Mouse (Mus musculus) testis, adult 2 months (tissue): ENCODE results near the gene Mfsd4a. TPM values are rescaled to one million over a fixed set of nuclear protein-coding genes. Genes with fewer than 3 reads are reported as not detected.

ENCODE experiments used
- H3K27ac ChIP-seq: fragments of 200-500 bp; 2 replicates; pipeline ENCODE4 v1.5.1; 2012; ENCODE audit warnings: low read depth, low read length; ENCODE audit not compliant: control insufficient read depth, insufficient read depth
- H3K27me3 ChIP-seq: fragments of 200-500 bp; 2 replicates; pipeline ENCODE4 v1.6.1; 2012; ENCODE audit warnings: mild to moderate bottlenecking, low read length, moderate library complexity; ENCODE audit not compliant: control insufficient read depth, insufficient read depth
- H3K36me3 ChIP-seq: fragments of 200-500 bp; 2 replicates; pipeline ENCODE4 v1.6.1; 2012; ENCODE audit warnings: mild to moderate bottlenecking, low read length; ENCODE audit not compliant: control insufficient read depth, insufficient read depth
- H3K4me1 ChIP-seq: fragments of 200-500 bp; 2 replicates; pipeline ENCODE4 v1.6.1; 2012; ENCODE audit warnings: low read length; ENCODE audit not compliant: control insufficient read depth, insufficient read depth
- H3K4me3 ChIP-seq: fragments of 200-500 bp; 2 replicates; pipeline ENCODE4 v1.5.1; 2012; ENCODE audit warnings: low read depth, mild to moderate bottlenecking, low read length, moderate library complexity, mixed read lengths; ENCODE audit not compliant: control insufficient read depth
- CTCF ChIP-seq: fragments of 200-500 bp; IDR thresholded peaks from 2 replicates; pipeline ENCODE4 v1.5.1; 2012; ENCODE audit warnings: low read depth, mild to moderate bottlenecking, inconsistent platforms, low read length, moderate library complexity; ENCODE audit not compliant: control insufficient read depth, insufficient read depth, insufficient replicate concordance
- POLR2A ChIP-seq: fragments of 200-500 bp; IDR thresholded peaks from 2 replicates; pipeline ENCODE4 v1.6.1; 2012; ENCODE audit warnings: low read depth, mild to moderate bottlenecking, inconsistent platforms, low read length, moderate library complexity; ENCODE audit not compliant: control insufficient read depth
- polyA plus RNA-seq: library from polyadenylated mRNA; depleted of rRNA; stranded (reverse); fragments of >200 nt; gene quantifications from 2 replicates; pipeline ENCODE4 v1.2.3, GENCODE M21; 2012

Mfsd4a gene
- polyA plus RNA-seq, 1 experiment = 0.31 TPM

- no peaks in the 10 kb centered on the region for H3K27me3 ChIP-seq
- no peaks in the 10 kb centered on the region; the same call in 1 of the 2 replicates for H3K4me1 ChIP-seq
- TF ChIP-seq CTCF = no peak
- no peak for TF ChIP-seq POLR2A
Observed at GRCm38 (mm10) chr1:132054387-132054786, 13.5 kb downstream of the Mfsd4a start.

GRCm38 (mm10) chr1:132051746-132052145, 16.1 kb downstream of the Mfsd4a start:
- no peak for TF ChIP-seq POLR2A
- TF ChIP-seq CTCF = no peak
- Histone ChIP-seq H3K36me3 (no peaks in the 10 kb centered on the region), H3K27ac (no peak overlapping the region), H3K4me3 (no peak overlapping the region), H3K27me3 (no peaks in the 10 kb centered on the region), H3K4me1 (no peaks in the 10 kb centered on the region; the same call in 1 of the 2 replicates)

More at GRCm38 (mm10) chr1:132054387-132054786, 13.5 kb downstream of the Mfsd4a start:
- Histone ChIP-seq H3K27ac (no peak overlapping the region), H3K36me3 (no peaks in the 10 kb centered on the region), H3K4me3 (no peak overlapping the region)

GRCm38 (mm10) chr1:132046143-132046735, 21.6 kb downstream of the Mfsd4a start:
- H3K4me1 ChIP-seq = no peaks in the 10 kb centered on the region; the same call in 1 of the 2 replicates
- TF ChIP-seq CTCF = peak; percentile 66; the same call in 1 of the 2 replicates
- no peak for TF ChIP-seq POLR2A

GRCm38 (mm10) chr1:132043759-132044158, 24.1 kb downstream of the Mfsd4a start:
- Histone ChIP-seq H3K4me3 (no peak overlapping the region), H3K27ac (no peak overlapping the region), H3K27me3 (no peaks in the 10 kb centered on the region), H3K36me3 (no peaks in the 10 kb centered on the region), H3K4me1 (no peaks in the 10 kb centered on the region)
- no peak for TF ChIP-seq CTCF
- TF ChIP-seq POLR2A = no peak

More at GRCm38 (mm10) chr1:132046143-132046735, 21.6 kb downstream of the Mfsd4a start:
- no peak overlapping the region for H3K4me3 ChIP-seq
- no peaks in the 10 kb centered on the region for H3K36me3 ChIP-seq
- H3K27me3 ChIP-seq = no peaks in the 10 kb centered on the region
- H3K27ac ChIP-seq = no peak overlapping the region

GRCm38 (mm10) chr1:132040201-132040621, 27.7 kb downstream of the Mfsd4a start:
- H3K27me3 ChIP-seq = no peaks in the 10 kb centered on the region
- TF ChIP-seq CTCF = no peak
- TF ChIP-seq POLR2A = no peak
- H3K36me3 ChIP-seq = no peaks in the 10 kb centered on the region
- no peak overlapping the region for H3K27ac ChIP-seq
- H3K4me3 ChIP-seq = no peak overlapping the region
- no peaks in the 10 kb centered on the region for H3K4me1 ChIP-seq

- TF ChIP-seq POLR2A (no peak), CTCF (no peak)
- no peak overlapping the region for H3K27ac ChIP-seq
- H3K27me3 ChIP-seq = no peaks in the 10 kb centered on the region
- no peaks in the 10 kb centered on the region for H3K4me1 ChIP-seq
- H3K4me3 ChIP-seq = no peak overlapping the region
- no peaks in the 10 kb centered on the region for H3K36me3 ChIP-seq
Observed at GRCm38 (mm10) chr1:132038753-132039152, 29.1 kb downstream of the Mfsd4a start.

GRCm38 (mm10) chr1:132037746-132038145, 30.1 kb downstream of the Mfsd4a start:
- no peak overlapping the region for H3K27ac ChIP-seq
- no peaks in the 10 kb centered on the region for H3K27me3 ChIP-seq
- no peak for TF ChIP-seq POLR2A
- no peak for TF ChIP-seq CTCF
- H3K4me1 ChIP-seq = no peaks in the 10 kb centered on the region
- H3K36me3 ChIP-seq = no peaks in the 10 kb centered on the region
- H3K4me3 ChIP-seq = no peak overlapping the region
